Mouse (Mus musculus): ENCODE results near the gene Rad51d. TPM values are rescaled to one million over a fixed set of nuclear protein-coding genes. Genes with fewer than 3 reads are reported as not detected.

The Rad51d gene
- polyA plus RNA-seq, 1 experiment from 2014 or later = 10.7 TPM

DNA sequence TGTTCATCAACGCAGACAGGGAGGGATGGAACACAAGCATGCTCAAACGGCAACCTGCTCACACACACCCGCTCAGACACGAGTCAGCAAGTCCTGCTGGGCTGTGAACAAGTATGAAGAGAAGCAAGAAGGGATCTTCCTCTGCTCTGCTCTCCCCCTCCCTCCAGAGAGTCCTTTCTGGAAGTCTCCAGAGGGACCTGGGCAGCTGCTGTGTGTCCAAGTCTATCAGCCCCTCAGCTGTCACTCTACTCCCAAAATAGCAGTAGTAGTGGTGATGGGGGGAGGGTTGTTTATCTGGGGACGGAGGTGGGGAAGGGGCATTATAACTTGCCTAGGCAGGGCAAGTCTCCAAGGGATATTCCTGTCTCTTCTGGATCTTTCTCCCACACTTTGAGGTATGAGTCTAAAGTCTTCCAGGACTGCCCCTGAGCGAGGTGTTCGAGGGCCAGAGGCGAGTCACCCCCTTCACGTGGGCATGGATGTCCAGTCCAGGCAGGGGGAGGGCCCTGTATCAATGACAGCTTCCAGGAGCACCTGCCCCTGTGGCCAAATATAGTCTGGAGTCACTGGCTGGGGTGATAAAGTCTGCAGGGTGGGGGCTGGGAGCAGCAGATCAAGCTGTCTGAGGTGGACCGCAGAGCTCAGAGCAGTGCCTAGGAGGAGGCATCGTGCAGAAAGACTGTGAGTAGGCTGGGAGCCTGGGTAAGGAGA is 20.4 kb upstream of the Rad51d start:
- WGBS = 81% methylated on average over 11 of the region's 11 CpGs

GRCm38 (mm10) chr11:82910250-82910649 is 19.8 kb upstream of the Rad51d start, which contains the start of gene Unc45b:
Unc45b (plus strand) TSS chr11:82910550.
- Histone ChIP-seq H3K4me3 (no peak within 1 kb of the TSS), H3K9ac (no peak within 1 kb of the TSS), H3K4me1 (replicated peaks) (peaks cover 12% of the 10 kb centered on the region), H3K27me3 (no peaks in the 10 kb centered on the region), H3K4me2 (no peak within 1 kb of the TSS), H3K9me3 (no peaks in the 10 kb centered on the region), H3K36me3 (no peaks in the 10 kb centered on the region), H3K27ac (replicated peaks) (no peak within 1 kb of the TSS)
- WGBS = 92% methylated on average over 4 of the region's 4 CpGs
- ATAC-seq (ENCODE audit: low FRiP score, low read depth) = no peak

More for the DNA sequence above, 20.4 kb upstream of the Rad51d start:
- H3K4me3 ChIP-seq = no peak overlapping the region
- H3K4me1 ChIP-seq (replicated peaks) = peaks cover 12% of the 10 kb centered on the region
- no peaks in the 10 kb centered on the region for H3K36me3 ChIP-seq
- no peaks in the 10 kb centered on the region for H3K9me3 ChIP-seq
- H3K9ac ChIP-seq = no peak overlapping the region
- no peak overlapping the region for H3K27ac ChIP-seq (replicated peaks)
- no peak overlapping the region for H3K4me2 ChIP-seq
- no peak for ATAC-seq (ENCODE audit: low FRiP score, low read depth)
- no peaks in the 10 kb centered on the region for H3K27me3 ChIP-seq

GRCm38 (mm10) chr11:82908608-82908989 is 18.2 kb upstream of the Rad51d start:
- peaks cover 14% of the 10 kb centered on the region for H3K36me3 ChIP-seq
- H3K27me3 ChIP-seq = no peaks in the 10 kb centered on the region
- peak overlapping the region; percentile 87 for H3K4me3 ChIP-seq
- no peak overlapping the region for H3K9ac ChIP-seq
- no peaks in the 10 kb centered on the region for H3K9me3 ChIP-seq
- WGBS = 54% methylated on average over 10 of the region's 10 CpGs
- peaks cover 12% of the 10 kb centered on the region for H3K4me1 ChIP-seq (replicated peaks)
- peak overlapping the region; percentile 84 for H3K4me2 ChIP-seq
- no peak for ATAC-seq (ENCODE audit: low FRiP score, low read depth)
- H3K27ac ChIP-seq (replicated peaks) = no peak overlapping the region

DNA sequence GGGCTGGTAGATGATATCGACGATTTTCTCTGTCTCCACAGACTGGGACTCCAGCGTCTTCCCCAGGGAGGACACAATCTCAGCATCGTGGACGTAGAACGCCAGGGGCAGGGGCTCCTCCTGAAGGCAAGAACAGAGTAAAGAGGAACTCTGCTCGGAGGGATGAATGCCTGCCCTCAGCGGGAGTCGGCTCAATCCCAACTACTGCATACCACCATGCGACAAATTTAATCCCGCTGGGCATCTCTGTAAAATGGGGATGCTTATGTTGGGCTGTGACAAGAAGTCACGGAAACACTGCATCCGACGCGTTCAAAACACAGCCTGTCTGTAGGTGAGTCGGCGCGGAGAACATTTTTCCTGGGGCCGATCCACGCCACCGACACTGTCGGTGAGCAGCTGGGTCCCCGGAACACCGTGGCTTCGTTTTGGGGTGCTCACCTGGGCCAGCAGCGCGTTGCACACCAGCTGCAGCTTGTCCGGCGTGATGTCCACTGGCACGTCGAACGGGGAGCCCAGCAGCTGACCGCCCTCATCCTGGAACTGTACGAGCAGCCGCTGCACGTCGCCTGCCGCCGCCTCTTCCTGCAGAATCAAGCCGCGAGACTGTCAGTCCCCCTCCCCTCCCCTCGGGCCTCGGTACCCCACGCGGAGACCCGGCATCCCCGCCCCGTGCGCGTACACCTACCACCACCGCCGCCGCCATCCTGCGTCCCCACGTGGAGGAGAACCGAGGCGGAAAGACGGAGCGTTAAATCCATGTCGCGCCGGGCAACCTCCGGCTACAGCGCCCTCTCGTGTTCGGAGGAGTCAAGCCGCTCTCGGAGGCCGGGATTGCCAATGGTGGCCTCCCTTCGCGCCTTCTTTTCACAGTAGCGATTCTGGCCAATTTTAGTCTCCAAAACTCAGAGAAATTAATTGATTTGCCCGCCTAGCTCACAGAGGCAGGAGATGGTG is 17.5 kb upstream of the Rad51d start, which contains the start of gene Nle1:
Gene Nle1, minus strand, starts transcription at position 761 of the 957 bp plus-strand sequence.
- peak within 1 kb of the TSS; percentile 57 for H3K27ac ChIP-seq (replicated peaks)
- H3K4me1 ChIP-seq (replicated peaks) = peaks cover 12% of the 10 kb centered on the region
- no peaks in the 10 kb centered on the region for H3K27me3 ChIP-seq
- WGBS = 1% methylated on average over 73 of the region's 73 CpGs
- peak; percentile 89 for ATAC-seq (ENCODE audit: low FRiP score, low read depth)
- peak within 1 kb of the TSS; percentile 87 for H3K4me3 ChIP-seq
- no peaks in the 10 kb centered on the region for H3K9me3 ChIP-seq
- peak within 1 kb of the TSS; percentile 84 for H3K4me2 ChIP-seq
- peaks cover 21% of the 10 kb centered on the region for H3K36me3 ChIP-seq
- H3K9ac ChIP-seq = peak within 1 kb of the TSS; percentile 80

GRCm38 (mm10) chr11:82905816-82906215 is 15.4 kb upstream of the Rad51d start:
- H3K36me3 ChIP-seq = peaks cover 35% of the 10 kb centered on the region
- no peaks in the 10 kb centered on the region for H3K9me3 ChIP-seq
- ATAC-seq (ENCODE audit: low FRiP score, low read depth) = no peak
- WGBS = 92% methylated on average over 5 of the region's 5 CpGs
- no peak overlapping the region for H3K9ac ChIP-seq
- peaks cover 12% of the 10 kb centered on the region for H3K4me1 ChIP-seq (replicated peaks)
- no peak overlapping the region for H3K27ac ChIP-seq (replicated peaks)
- no peaks in the 10 kb centered on the region for H3K27me3 ChIP-seq
- no peak overlapping the region for H3K4me2 ChIP-seq
- no peak overlapping the region for H3K4me3 ChIP-seq

GRCm38 (mm10) chr11:82904952-82905351 is 14.5 kb upstream of the Rad51d start:
- H3K4me2 ChIP-seq = no peak overlapping the region
- H3K4me3 ChIP-seq = no peak overlapping the region
- 72% methylated on average over 8 of the region's 8 CpGs for WGBS
- no peak for ATAC-seq (ENCODE audit: low FRiP score, low read depth)
- no peaks in the 10 kb centered on the region for H3K27me3 ChIP-seq
- H3K9me3 ChIP-seq = no peaks in the 10 kb centered on the region
- H3K27ac ChIP-seq (replicated peaks) = no peak overlapping the region
- no peak overlapping the region for H3K9ac ChIP-seq
- H3K4me1 ChIP-seq (replicated peaks) = peaks cover 12% of the 10 kb centered on the region
- H3K36me3 ChIP-seq = peaks cover 43% of the 10 kb centered on the region

DNA sequence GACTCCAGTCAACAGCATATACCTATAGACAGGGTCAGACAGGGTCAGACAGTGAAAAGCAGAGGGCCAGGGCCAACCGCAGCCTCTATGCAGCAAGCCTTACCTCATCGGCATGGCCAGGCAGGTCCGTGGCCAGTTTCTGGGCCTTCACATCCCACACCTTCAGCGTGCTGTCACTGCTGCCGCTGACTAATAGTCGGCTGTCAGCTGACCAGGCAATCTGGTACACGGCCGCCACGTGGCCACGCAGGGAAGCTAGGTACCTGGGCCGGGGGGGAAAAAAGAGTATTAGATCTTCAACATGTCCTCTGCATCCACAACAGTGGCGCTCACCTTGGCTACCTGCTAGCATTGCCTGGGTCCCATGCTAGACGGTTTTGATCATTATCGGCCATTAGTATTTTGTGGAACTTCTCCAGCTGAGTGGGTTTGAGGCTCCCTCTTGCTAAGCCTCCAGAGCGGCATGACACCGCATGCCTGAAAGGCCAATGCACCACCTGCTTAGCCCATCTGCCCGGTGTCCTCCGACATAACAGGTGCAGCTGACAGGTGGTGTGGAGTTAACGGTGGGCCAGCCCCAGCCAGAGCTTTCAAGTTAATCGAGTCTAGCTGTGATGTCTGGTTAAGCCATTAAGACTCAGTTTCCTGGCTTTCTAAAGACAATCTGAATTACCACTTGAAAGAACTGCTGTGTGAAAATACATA is 11.3 kb upstream of the Rad51d start:
- Histone ChIP-seq H3K4me3 (no peak overlapping the region), H3K4me1 (replicated peaks) (no peaks in the 10 kb centered on the region), H3K4me2 (no peak overlapping the region), H3K36me3 (peaks cover 43% of the 10 kb centered on the region), H3K27me3 (no peaks in the 10 kb centered on the region), H3K9ac (no peak overlapping the region), H3K9me3 (no peaks in the 10 kb centered on the region), H3K27ac (replicated peaks) (no peak overlapping the region)
- ATAC-seq (ENCODE audit: low FRiP score, low read depth) = no peak
- WGBS = 92% methylated on average over 20 of the region's 20 CpGs

GRCm38 (mm10) chr11:82899720-82900119 is 9.3 kb upstream of the Rad51d start:
- no peaks in the 10 kb centered on the region for H3K9me3 ChIP-seq

DNA sequence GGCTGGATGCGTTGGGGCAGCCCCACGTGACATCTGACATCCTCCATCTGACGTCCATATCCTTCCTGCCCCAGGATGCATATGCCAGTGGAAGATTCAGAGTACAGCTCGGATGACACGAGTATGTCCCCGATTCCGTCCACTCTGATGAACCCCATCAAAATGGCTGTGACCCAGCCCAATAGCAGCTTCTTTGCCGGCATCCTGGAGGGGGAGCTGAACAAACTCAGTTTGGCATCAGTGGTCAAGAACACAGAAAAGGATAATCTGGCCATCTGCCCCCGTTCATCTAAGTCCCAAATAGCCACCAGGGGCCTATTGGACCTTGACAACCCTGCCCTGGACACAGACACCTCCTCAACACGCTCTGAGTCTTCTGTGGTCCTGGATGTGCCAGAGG is 7.1 kb upstream of the Rad51d start:
- H3K36me3 ChIP-seq = peaks cover 20% of the 10 kb centered on the region; the same call in 1 of the 2 replicates

More at GRCm38 (mm10) chr11:82899720-82900119, 9.3 kb upstream of the Rad51d start:
- no peak overlapping the region for H3K9ac ChIP-seq
- no peak overlapping the region for H3K4me2 ChIP-seq
- no peak overlapping the region for H3K4me3 ChIP-seq
- H3K27ac ChIP-seq (replicated peaks) = no peak overlapping the region
- no peaks in the 10 kb centered on the region for H3K4me1 ChIP-seq (replicated peaks)
- no peak for ATAC-seq (ENCODE audit: low FRiP score, low read depth)
- no peaks in the 10 kb centered on the region for H3K27me3 ChIP-seq
- H3K36me3 ChIP-seq = peaks cover 40% of the 10 kb centered on the region
- WGBS = 95% methylated on average over 5 of the region's 5 CpGs

DNA sequence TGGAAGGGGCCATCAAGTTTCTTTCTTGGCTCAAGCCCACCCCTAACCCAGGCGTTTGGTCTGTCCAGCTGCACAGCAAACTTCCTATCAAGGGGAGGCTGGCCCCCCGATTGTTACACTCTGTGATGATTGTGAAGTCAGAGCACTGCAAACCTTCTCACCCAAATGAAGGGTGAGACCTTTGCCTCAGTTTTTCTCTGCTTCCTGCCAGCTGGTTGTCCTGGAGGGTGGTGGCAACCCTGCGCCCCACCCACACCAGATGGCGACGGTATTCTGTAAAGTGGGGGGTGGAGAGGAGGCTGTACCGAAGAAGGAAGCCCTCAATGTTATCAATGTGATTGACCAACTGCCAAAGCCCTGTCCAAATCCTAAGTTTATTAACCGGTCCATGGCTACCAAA is 1.5 kb upstream of the Rad51d start, which contains the start of gene Fndc8:
Gene Fndc8, plus strand, starts transcription at position 189 of the 400 bp plus-strand sequence.
- Histone ChIP-seq H3K4me2 (no peak within 1 kb of the TSS), H3K9ac (no peak within 1 kb of the TSS), H3K4me3 (no peak within 1 kb of the TSS), H3K4me1 (replicated peaks) (peaks cover 19% of the 10 kb centered on the region), H3K36me3 (no peaks in the 10 kb centered on the region), H3K27ac (replicated peaks) (no peak within 1 kb of the TSS), H3K9me3 (no peaks in the 10 kb centered on the region), H3K27me3 (peaks cover 14% of the 10 kb centered on the region)
- 63% methylated on average over 7 of the region's 7 CpGs for WGBS
- no peak for ATAC-seq (ENCODE audit: low FRiP score, low read depth)

More for the DNA sequence above, 7.1 kb upstream of the Rad51d start:
- WGBS = 88% methylated on average over 10 of the region's 10 CpGs
- Histone ChIP-seq H3K9me3 (no peaks in the 10 kb centered on the region), H3K27me3 (0 out of 2 replicates have a peak, but pooled peaks cover 3% of the 10 kb centered on the region), H3K4me3 (no peak overlapping the region), H3K9ac (no peak overlapping the region), H3K27ac (replicated peaks) (no peak overlapping the region), H3K4me2 (no peak overlapping the region), H3K4me1 (replicated peaks) (no peaks in the 10 kb centered on the region)
- no peak for ATAC-seq (ENCODE audit: low FRiP score, low read depth)

- WGBS = 6% methylated on average over 31 of the region's 31 CpGs
- Histone ChIP-seq H3K4me3 (peak overlapping the region; percentile 72), H3K27ac (replicated peaks) (peak overlapping the region; percentile 49), H3K36me3 (no peaks in the 10 kb centered on the region), H3K4me1 (replicated peaks) (peaks cover 19% of the 10 kb centered on the region), H3K27me3 (peaks cover 14% of the 10 kb centered on the region), H3K4me2 (peak overlapping the region; percentile 85), H3K9ac (peak overlapping the region; percentile 63), H3K9me3 (no peaks in the 10 kb centered on the region)
- peak; percentile 35; the same call in 1 of the 2 replicates for ATAC-seq (ENCODE audit: low FRiP score, low read depth)
Measured at GRCm38 (mm10) chr11:82889524-82890341, 681 bp downstream of the Rad51d start.
